Mouse (Mus musculus) neural tube, embryonic 12.5 days (tissue): ENCODE data around the gene Gm5767. TPM values are rescaled to one million over a fixed set of nuclear protein-coding genes. Genes with fewer than 3 reads are reported as not detected.

Experiments used
- ATAC-seq: fragments of 200-750 bp; cut with Nextera tagmentation; 2 replicates; pipeline ENCODE4 v1.8.0; 2017; ENCODE audit warnings: low read depth, mild to moderate bottlenecking, moderate TSS enrichment, moderate library complexity; ENCODE audit not compliant: low FRiP score
- H3K27ac ChIP-seq: fragments of 300-500 bp; sonication (generic); 2 replicates; pipeline ENCODE4 v1.5.1; 2016
- H3K27me3 ChIP-seq: fragments of 300-500 bp; sonication (generic); replicated peaks from 2 replicates; pipeline ENCODE4 v1.6.1; 2016; ENCODE audit warnings: mild to moderate bottlenecking
- H3K36me3 ChIP-seq: fragments of 300-500 bp; sonication (generic); 2 replicates; pipeline ENCODE4 v1.6.1; 2016; ENCODE audit warnings: mild to moderate bottlenecking
- H3K4me1 ChIP-seq: fragments of 300-500 bp; sonication (generic); 2 replicates; pipeline ENCODE4 v1.6.1; 2016
- H3K4me2 ChIP-seq: fragments of 300-500 bp; sonication (generic); replicated peaks from 2 replicates; pipeline ENCODE4 v1.6.1; 2016; ENCODE audit warnings: mild to moderate bottlenecking
- H3K4me3 ChIP-seq: fragments of 300-500 bp; sonication (generic); 2 replicates; pipeline ENCODE4 v1.5.1; 2016
- H3K9ac ChIP-seq: fragments of 300-500 bp; sonication (generic); 2 replicates; pipeline ENCODE4 v1.6.1; 2016; ENCODE audit warnings: mild to moderate bottlenecking
- H3K9me3 ChIP-seq: fragments of 300-500 bp; sonication (generic); 2 replicates; pipeline ENCODE4 v1.6.1; 2016; ENCODE audit warnings: mild to moderate bottlenecking
- WGBS: fragments of 180-500 bp; shearing (Covaris S2); methylation state at CpG from one replicate; pipeline ENCODE4 v1.1.7; 2016; 5-methylcytosine and 5-hydroxymethylcytosine counted together
- polyA plus RNA-seq: library from polyadenylated mRNA; unstranded; fragments of >200 nt; fragmentation: Nextera tagmentation; extraction: Ambion mirVana; gene quantifications from 2 replicates; pipeline ENCODE4 v1.2.1, GENCODE M21; 2016

Gene Gm5767
- polyA plus RNA-seq, 1 experiment from 2014 or later, result not detected

- Histone ChIP-seq H3K9me3 (no peaks in the 10 kb centered on the region), H3K4me3 (no peak overlapping the region), H3K27me3 (no peaks in the 10 kb centered on the region), H3K4me2 (no peak overlapping the region), H3K27ac (no peak overlapping the region), H3K4me1 (peaks cover 6% of the 10 kb centered on the region), H3K9ac (no peak overlapping the region), H3K36me3 (peaks cover 86% of the 10 kb centered on the region)
- ATAC-seq, result no peak
- WGBS, result 84% methylated on average over 4 of the region's 4 CpGs
Measured at GRCm38 (mm10) chr16:8658349-8658748, 22.2 kb upstream of the Gm5767 start.

- no peaks in the 10 kb centered on the region for H3K27me3 ChIP-seq
- WGBS, result 90% methylated on average over 4 of the region's 4 CpGs
- ATAC-seq, result no peak
- H3K9me3 ChIP-seq, result no peaks in the 10 kb centered on the region
- H3K4me3 ChIP-seq, result no peak overlapping the region
- H3K36me3 ChIP-seq, result peaks cover 86% of the 10 kb centered on the region
- no peak overlapping the region for H3K4me2 ChIP-seq
- peaks cover 8% of the 10 kb centered on the region for H3K4me1 ChIP-seq
- H3K9ac ChIP-seq, result no peak overlapping the region
- no peak overlapping the region for H3K27ac ChIP-seq
Measured at GRCm38 (mm10) chr16:8658764-8659163, 21.8 kb upstream of the Gm5767 start.

- Histone ChIP-seq H3K4me1 (peaks cover 43% of the 10 kb centered on the region), H3K9me3 (no peaks in the 10 kb centered on the region), H3K4me3 (no peak overlapping the region), H3K9ac (no peak overlapping the region), H3K27ac (no peak overlapping the region), H3K36me3 (peaks cover 70% of the 10 kb centered on the region), H3K27me3 (no peaks in the 10 kb centered on the region), H3K4me2 (no peak overlapping the region)
- WGBS, result 73% methylated on average over 2 of the region's 2 CpGs
- ATAC-seq, result no peak
Measured at GRCm38 (mm10) chr16:8663022-8663421, 17.5 kb upstream of the Gm5767 start.

- Histone ChIP-seq H3K27ac (no peak overlapping the region), H3K36me3 (peaks cover 65% of the 10 kb centered on the region), H3K9ac (no peak overlapping the region; the same call in 1 of the 2 replicates), H3K4me2 (0 out of 2 replicates have a peak overlapping the region, but pooled peaks have one; percentile 5), H3K4me3 (no peak overlapping the region), H3K9me3 (no peaks in the 10 kb centered on the region), H3K27me3 (no peaks in the 10 kb centered on the region), H3K4me1 (peaks cover 52% of the 10 kb centered on the region)
- 81% methylated on average over 24 of the region's 24 CpGs for WGBS
- ATAC-seq, result no peak
Measured at GRCm38 (mm10) chr16:8663606-8664539, 16.7 kb upstream of the Gm5767 start.

- Histone ChIP-seq H3K4me1 (peaks cover 66% of the 10 kb centered on the region), H3K4me2 (no peak overlapping the region), H3K4me3 (no peak overlapping the region), H3K27me3 (no peaks in the 10 kb centered on the region), H3K9me3 (no peaks in the 10 kb centered on the region), H3K27ac (no peak overlapping the region), H3K9ac (no peak overlapping the region), H3K36me3 (peaks cover 52% of the 10 kb centered on the region)
- 86% methylated on average over 5 of the region's 5 CpGs for WGBS
- ATAC-seq, result no peak
Measured at GRCm38 (mm10) chr16:8665367-8665766, 15.2 kb upstream of the Gm5767 start.

GRCm38 (mm10) chr16:8666452-8666851 lies 14.1 kb upstream of the Gm5767 start:
- H3K4me3 ChIP-seq, result no peak overlapping the region
- no peaks in the 10 kb centered on the region for H3K27me3 ChIP-seq
- peaks cover 43% of the 10 kb centered on the region for H3K36me3 ChIP-seq
- no peak overlapping the region for H3K4me2 ChIP-seq
- no peak for ATAC-seq
- H3K9ac ChIP-seq, result no peak overlapping the region
- 73% methylated on average over 2 of the region's 2 CpGs for WGBS
- H3K27ac ChIP-seq, result no peak overlapping the region
- no peaks in the 10 kb centered on the region for H3K9me3 ChIP-seq
- H3K4me1 ChIP-seq, result peaks cover 73% of the 10 kb centered on the region

GRCm38 (mm10) chr16:8667261-8667660 lies 13.3 kb upstream of the Gm5767 start:
- Histone ChIP-seq H3K4me3 (no peak overlapping the region), H3K9ac (peak overlapping the region; percentile 33; the same call in 1 of the 2 replicates), H3K27ac (no peak overlapping the region), H3K4me2 (peak overlapping the region; percentile 21), H3K27me3 (no peaks in the 10 kb centered on the region), H3K9me3 (no peaks in the 10 kb centered on the region), H3K36me3 (peaks cover 35% of the 10 kb centered on the region), H3K4me1 (peaks cover 73% of the 10 kb centered on the region)
- ATAC-seq, result no peak
- WGBS, result 85% methylated on average over 7 of the region's 7 CpGs

- ATAC-seq, result no peak
- H3K4me1 ChIP-seq, result peaks cover 70% of the 10 kb centered on the region
- peak overlapping the region; percentile 21 for H3K4me2 ChIP-seq
- WGBS, result 72% methylated on average over 4 of the region's 4 CpGs
- H3K4me3 ChIP-seq, result no peak overlapping the region
- no peak overlapping the region for H3K27ac ChIP-seq
- no peaks in the 10 kb centered on the region for H3K27me3 ChIP-seq
- no peaks in the 10 kb centered on the region for H3K9me3 ChIP-seq
- H3K9ac ChIP-seq, result peak overlapping the region; percentile 33; the same call in 1 of the 2 replicates
- H3K36me3 ChIP-seq, result peaks cover 30% of the 10 kb centered on the region
Measured at GRCm38 (mm10) chr16:8667814-8668213, 12.8 kb upstream of the Gm5767 start.

GRCm38 (mm10) chr16:8668386-8668785 lies 12.2 kb upstream of the Gm5767 start:
- H3K27me3 ChIP-seq, result 0 out of 2 replicates have a peak, but pooled peaks cover 3% of the 10 kb centered on the region
- H3K4me2 ChIP-seq, result peak overlapping the region; percentile 83
- H3K4me3 ChIP-seq, result no peak overlapping the region
- H3K9ac ChIP-seq, result 0 out of 2 replicates have a peak overlapping the region, but pooled peaks have one; percentile 1
- H3K36me3 ChIP-seq, result peaks cover 24% of the 10 kb centered on the region
- H3K27ac ChIP-seq, result no peak overlapping the region
- H3K9me3 ChIP-seq, result no peaks in the 10 kb centered on the region
- peaks cover 67% of the 10 kb centered on the region for H3K4me1 ChIP-seq
- WGBS, result 77% methylated on average over 2 of the region's 2 CpGs
- no peak for ATAC-seq

- Histone ChIP-seq H3K27ac (peak overlapping the region; percentile 26; the same call in 1 of the 2 replicates), H3K9ac (peak overlapping the region; percentile 74), H3K4me2 (peak overlapping the region; percentile 83), H3K27me3 (0 out of 2 replicates have a peak, but pooled peaks cover 3% of the 10 kb centered on the region), H3K4me3 (peak overlapping the region; percentile 75), H3K36me3 (peaks cover 15% of the 10 kb centered on the region; the same call in 1 of the 2 replicates), H3K9me3 (no peaks in the 10 kb centered on the region), H3K4me1 (peaks cover 58% of the 10 kb centered on the region)
- WGBS, result 55% methylated on average over 5 of the region's 5 CpGs
- ATAC-seq, result no peak
Measured at GRCm38 (mm10) chr16:8669432-8669831, 11.1 kb upstream of the Gm5767 start.

- 0 out of 2 replicates have a peak, but pooled peaks cover 3% of the 10 kb centered on the region for H3K27me3 ChIP-seq
- peak overlapping the region; percentile 74 for H3K9ac ChIP-seq
- H3K27ac ChIP-seq, result peak overlapping the region; percentile 26; the same call in 1 of the 2 replicates
- H3K9me3 ChIP-seq, result no peaks in the 10 kb centered on the region
- H3K4me2 ChIP-seq, result peak overlapping the region; percentile 83
- peak; percentile 36 for ATAC-seq
- H3K4me1 ChIP-seq, result peaks cover 56% of the 10 kb centered on the region
- H3K4me3 ChIP-seq, result peak overlapping the region; percentile 75
- 5% methylated on average over 14 of the region's 15 CpGs for WGBS
- H3K36me3 ChIP-seq, result peaks cover 15% of the 10 kb centered on the region; the same call in 1 of the 2 replicates
Measured at GRCm38 (mm10) chr16:8670041-8671035, 10.2 kb upstream of the Gm5767 start.
